Mouse (Mus musculus) forebrain, embryonic 13.5 days (tissue): ENCODE measurements at regions not wholly inside any gene's neighbourhood (a gene's known extent, or its start where the extent isn't known, plus 50 kb on each side); places are given as distances from the start of the nearest gene placed in this dataset.

Experiments used
- ATAC-seq: fragments of 200-750 bp; cut with Nextera tagmentation; 2 replicates; pipeline ENCODE4 v1.8.0; 2017
- H3K27ac ChIP-seq: fragments of 300-500 bp; sonication (generic); 2 replicates; pipeline ENCODE4 v1.5.1; 2015; ENCODE audit warnings: inconsistent platforms, mild to moderate bottlenecking, moderate library complexity
- H3K27me3 ChIP-seq: fragments of 300-500 bp; sonication (generic); 2 replicates; pipeline ENCODE4 v1.6.1; 2015; ENCODE audit warnings: mild to moderate bottlenecking, inconsistent platforms
- H3K36me3 ChIP-seq: fragments of 300-500 bp; sonication (generic); 2 replicates; pipeline ENCODE4 v1.6.1; 2015; ENCODE audit warnings: mild to moderate bottlenecking, inconsistent platforms; ENCODE audit not compliant: poor library complexity, severe bottlenecking
- H3K4me1 ChIP-seq: fragments of 300-500 bp; sonication (generic); 2 replicates; pipeline ENCODE4 v1.6.1; 2015; ENCODE audit warnings: inconsistent platforms
- H3K4me2 ChIP-seq: fragments of 300-500 bp; sonication (generic); 2 replicates; pipeline ENCODE4 v1.6.1; 2015; ENCODE audit warnings: inconsistent platforms, mild to moderate bottlenecking, moderate library complexity
- H3K4me3 ChIP-seq: fragments of 300-500 bp; sonication (generic); 2 replicates; pipeline ENCODE4 v1.5.1; 2015; ENCODE audit warnings: mild to moderate bottlenecking, inconsistent platforms
- H3K9ac ChIP-seq: fragments of 300-500 bp; sonication (generic); 2 replicates; pipeline ENCODE4 v1.6.1; 2015; ENCODE audit warnings: mild to moderate bottlenecking, inconsistent platforms
- H3K9me3 ChIP-seq: fragments of 300-500 bp; sonication (generic); replicated peaks from 2 replicates; pipeline ENCODE4 v1.6.1; 2016; ENCODE audit warnings: inconsistent platforms
- WGBS: fragments of 180-500 bp; shearing (Covaris S2); methylation state at CpG from one replicate; pipeline ENCODE4 v1.1.7; 2015; 5-methylcytosine and 5-hydroxymethylcytosine counted together

DNA sequence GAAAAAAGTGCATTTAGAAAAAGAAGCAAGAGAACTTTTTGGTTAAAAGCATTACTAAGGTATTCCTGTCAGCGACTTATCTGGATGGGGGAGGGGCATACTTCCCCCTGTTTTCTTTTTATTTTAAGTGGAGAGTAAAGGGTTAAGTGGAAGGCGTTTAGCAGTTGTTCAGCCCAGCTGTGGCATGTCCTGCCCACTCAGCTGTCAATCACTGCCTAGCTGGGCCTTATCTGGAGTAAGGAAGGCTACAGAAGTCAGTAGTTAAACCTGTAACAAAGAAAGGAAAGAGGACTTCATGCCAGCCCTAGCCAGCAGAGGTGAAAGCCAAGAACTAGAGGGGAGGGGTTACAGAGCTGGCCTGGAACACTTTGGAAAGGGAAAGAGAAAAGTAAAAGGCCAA is 142.6 kb downstream of the Vmn2r96 start:
- no peak overlapping the region for H3K4me2 ChIP-seq
- 41% methylated on average over 2 of the region's 2 CpGs for WGBS
- H3K36me3 ChIP-seq, result no peaks in the 10 kb centered on the region
- no peak overlapping the region for H3K27ac ChIP-seq
- no peak overlapping the region for H3K9ac ChIP-seq
- no peak overlapping the region for H3K4me3 ChIP-seq
- no peaks in the 10 kb centered on the region for H3K4me1 ChIP-seq
- ATAC-seq, result no peak
- H3K27me3 ChIP-seq, result no peaks in the 10 kb centered on the region
- peaks cover 45% of the 10 kb centered on the region for H3K9me3 ChIP-seq

GRCm38 (mm10) chr17:18718275-18718674 is 145.3 kb downstream of the Vmn2r96 start:
- WGBS, result 86% methylated on average over 2 of the region's 2 CpGs
- no peak overlapping the region for H3K4me3 ChIP-seq
- H3K9ac ChIP-seq, result no peak overlapping the region
- ATAC-seq, result no peak
- H3K27me3 ChIP-seq, result no peaks in the 10 kb centered on the region
- no peak overlapping the region for H3K27ac ChIP-seq
- H3K9me3 ChIP-seq, result peaks cover 68% of the 10 kb centered on the region
- H3K4me2 ChIP-seq, result no peak overlapping the region
- H3K36me3 ChIP-seq, result no peaks in the 10 kb centered on the region
- no peaks in the 10 kb centered on the region for H3K4me1 ChIP-seq

DNA sequence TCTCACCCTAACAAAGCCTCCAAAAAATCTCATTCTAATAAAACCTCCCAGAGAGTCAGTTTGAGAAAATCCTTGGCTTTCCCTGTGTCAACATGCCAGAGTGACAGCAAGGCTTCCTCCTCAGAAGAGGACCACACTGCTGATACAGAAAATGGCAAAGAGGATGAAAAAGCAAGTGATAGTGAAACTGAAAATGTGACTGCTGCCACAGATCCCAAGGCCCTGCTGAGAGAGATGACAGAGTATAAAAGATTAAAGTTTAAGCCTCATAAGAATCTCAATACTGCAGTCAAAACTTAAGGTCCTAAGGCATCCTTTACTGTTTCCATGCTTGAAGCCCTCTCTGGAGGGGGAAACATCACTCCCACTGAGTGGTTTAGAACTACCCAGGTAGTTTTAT is 146.8 kb downstream of the Vmn2r96 start:
- no peaks in the 10 kb centered on the region for H3K27me3 ChIP-seq
- H3K4me2 ChIP-seq, result no peak overlapping the region

More for the DNA sequence above, 146.8 kb downstream of the Vmn2r96 start:
- no peak for ATAC-seq
- Histone ChIP-seq H3K9me3 (peaks cover 68% of the 10 kb centered on the region), H3K36me3 (no peaks in the 10 kb centered on the region), H3K9ac (no peak overlapping the region), H3K27ac (no peak overlapping the region), H3K4me1 (no peaks in the 10 kb centered on the region), H3K4me3 (no peak overlapping the region)
